8 mouse cellular contexts compared by ENCODE assay signal in the genomic region with DNA sequence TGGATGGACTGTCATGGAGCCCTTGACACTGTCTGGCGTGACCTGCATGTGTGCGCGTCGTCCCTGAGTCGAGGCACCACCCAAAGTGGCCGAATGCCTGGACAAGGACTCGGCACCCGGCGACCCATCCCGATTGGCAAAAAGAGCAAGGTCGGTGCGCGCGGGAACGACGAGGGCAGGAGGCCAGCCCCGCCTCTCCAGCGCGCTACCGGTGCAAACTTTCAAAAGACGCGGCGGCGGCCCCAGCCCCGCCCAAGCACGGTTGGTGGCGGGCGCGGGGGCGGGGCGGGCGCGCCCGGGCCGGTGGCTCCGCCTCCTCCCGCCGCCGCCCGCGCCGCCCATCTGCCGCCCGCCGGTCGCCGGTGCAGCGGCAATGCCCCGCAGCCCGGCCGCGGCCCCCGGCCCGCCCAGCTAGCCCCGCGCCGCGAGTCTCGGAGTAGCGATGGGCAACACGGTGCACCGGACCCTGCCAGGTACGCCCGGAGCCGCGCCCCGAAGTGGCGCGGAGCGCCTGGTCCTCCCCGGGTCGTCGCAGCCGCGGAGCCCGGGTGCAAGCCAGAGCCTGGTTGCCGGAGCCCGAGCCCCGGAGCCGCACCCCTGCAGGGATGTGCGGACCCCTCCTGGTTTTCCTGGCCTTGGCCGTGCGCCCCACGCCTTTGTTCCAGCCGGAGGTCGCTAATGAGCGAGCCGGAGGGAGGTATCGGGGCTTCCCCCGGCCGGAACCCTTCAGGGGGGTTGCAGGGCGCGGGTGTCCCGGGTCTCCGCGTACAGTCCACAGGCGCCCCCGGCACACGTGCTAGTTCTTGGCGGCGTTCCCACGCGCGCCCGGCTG. TPM values are rescaled to one million over a fixed set of nuclear protein-coding genes. Genes with fewer than 3 reads are reported as not detected.
DNase-seq lines count a peak whose midpoint lies in the region; ATAC-seq and TF ChIP-seq lines count a peak whose summit lies in the region.

A gene (plus strand): TSS at position 307 of the 832 bp plus-strand sequence.

- no peak for TF ChIP-seq POLR2A in embryonic fibroblast, embryonic 13.5 days (IDR thresholded peaks at IDR 0.05; ENCODE audit: low read depth, low read length)

- H3K4me3 ChIP-seq in embryonic fibroblast, embryonic 13.5 days (ENCODE audit: insufficient read depth, low read length), result peak within 1 kb of the TSS; percentile 53
- H3K4me3 ChIP-seq in heart, embryonic 16.5 days (ENCODE audit: low read length), result peak within 1 kb of the TSS; percentile 92
- peak within 1 kb of the TSS; percentile 73 for H3K4me3 ChIP-seq in lung, embryonic 14.5 days (ENCODE audit: low read depth, low read length)

- peak; percentile 9 for DNase-seq in ES-CJ7 (ENCODE audit: low read depth, low spot score)
- peak; percentile 77 to 86 for DNase-seq in adrenal gland, postnatal 36 days
- DNase-seq in kidney, postnatal 25 days, result peak; percentile 76 to 83
- peak; percentile 68 for DNase-seq in lung, embryonic 14.5 days
- peak; percentile 71 for DNase-seq in retina, embryonic 14.5 days (ENCODE audit: low spot score)
- peak; percentile 17 for DNase-seq in yolk sac, embryonic 10.5 days (ENCODE audit: low spot score)

- H3K27me3 ChIP-seq in heart, embryonic 16.5 days (ENCODE audit: control insufficient read depth, insufficient read depth, low read length), result peaks cover 3% of the 10 kb centered on the region; the same call in 1 of the 2 replicates
- 0 out of 2 replicates have a peak, but pooled peaks cover 9% of the 10 kb centered on the region for H3K27me3 ChIP-seq in lung, embryonic 14.5 days (ENCODE audit: insufficient read depth, low read length)

- H3K4me1 ChIP-seq in embryonic fibroblast, embryonic 13.5 days (ENCODE audit: control insufficient read depth, insufficient read depth, low read length), result no peaks in the 10 kb centered on the region
- H3K4me1 ChIP-seq in heart, embryonic 16.5 days (ENCODE audit: control insufficient read depth, insufficient read depth, low read length), result peaks cover 21% of the 10 kb centered on the region
- peaks cover 11% of the 10 kb centered on the region; the same call in 1 of the 2 replicates for H3K4me1 ChIP-seq in lung, embryonic 14.5 days (ENCODE audit: insufficient read depth)

- H3K9ac ChIP-seq in heart, embryonic 16.5 days (ENCODE audit: low read length), result peak within 1 kb of the TSS; percentile 94
- peak within 1 kb of the TSS; percentile 78 for H3K9ac ChIP-seq in lung, embryonic 14.5 days

- H3K36me3 ChIP-seq in heart, embryonic 16.5 days (ENCODE audit: control insufficient read depth, insufficient read depth), result no peaks in the 10 kb centered on the region
- H3K36me3 ChIP-seq in lung, embryonic 14.5 days (ENCODE audit: insufficient read depth), result no peaks in the 10 kb centered on the region

- H3K27ac ChIP-seq in embryonic fibroblast, embryonic 13.5 days (ENCODE audit: insufficient read depth, low read length), result no peak within 1 kb of the TSS
- H3K27ac ChIP-seq in heart, embryonic 16.5 days (ENCODE audit: low read length), result peak within 1 kb of the TSS; percentile 71
- peak within 1 kb of the TSS; percentile 50; the same call in 1 of the 2 replicates for H3K27ac ChIP-seq in lung, embryonic 14.5 days (ENCODE audit: low read depth)

- TF ChIP-seq CTCF in embryonic fibroblast, embryonic 13.5 days (IDR thresholded peaks at IDR 0.05; ENCODE audit: borderline replicate concordance, insufficient read depth, low read length), result no peak
- no peak for TF ChIP-seq CTCF in lung, embryonic 14.5 days (IDR thresholded peaks at IDR 0.05; ENCODE audit: low read depth)

- under 1% methylated on average over 103 of the region's 105 CpGs for WGBS in heart, embryonic 16.5 days
- under 1% methylated on average over 100 of the region's 105 CpGs for WGBS in lung, embryonic 14.5 days

- H3K9me3 ChIP-seq in heart, embryonic 16.5 days (replicated peaks; ENCODE audit: control insufficient read depth, low read length), result no peaks in the 10 kb centered on the region
- H3K9me3 ChIP-seq in lung, embryonic 14.5 days (ENCODE audit: low read depth, low read length), result no peaks in the 10 kb centered on the region

- ATAC-seq in heart, embryonic 16.5 days (replicated peaks; ENCODE audit: extremely low read depth, insufficient read depth, low FRiP score), result peak; percentile 61
- peak; percentile 51 for ATAC-seq in lung, embryonic 14.5 days (ENCODE audit: insufficient read depth)

- H3K4me2 ChIP-seq in heart, embryonic 16.5 days (ENCODE audit: low read depth, low read length), result peak within 1 kb of the TSS; percentile 98
- H3K4me2 ChIP-seq in lung, embryonic 14.5 days, result peak within 1 kb of the TSS; percentile 99

RNA-seq across cellular contexts. Expression of the gene that starts here (rescaled TPM):
- 10 to 100 TPM; 43.0 to 57.4 TPM for total RNA-seq in adrenal gland, postnatal 36 days (2021)
- 1.2 and 2.4 TPM in 2 replicates for polyA plus RNA-seq in embryonic fibroblast, embryonic 13.5 days (2011; ENCODE audit: insufficient read length, low read depth, missing spikeins)
- 3.0 and 3.3 TPM in 2 replicates for polyA plus RNA-seq in heart, embryonic 16.5 days (2015; fragmentation: Nextera tagmentation; extraction: Ambion mirVana)
- 1.9 and 2.1 TPM in 2 replicates for polyA plus RNA-seq in lung, embryonic 14.5 days (2014; fragmentation: Nextera tagmentation; extraction: Ambion mirVana)

Comparison
In these comparisons a context has a peak if more than half of its experiments do, and no peak if none do; other contexts are left out.
1. DNase-seq: peak in every context shown above with its lines; median percentile 82 in adrenal gland, postnatal 36 days; 80 in kidney, postnatal 25 days; 71 in retina, embryonic 14.5 days; 68 in lung, embryonic 14.5 days; 17 in yolk sac, embryonic 10.5 days; 9 in ES-CJ7.